Mouse (Mus musculus): ENCODE results near the gene Gnao1. TPM values are rescaled to one million over a fixed set of nuclear protein-coding genes. Genes with fewer than 3 reads are reported as not detected.

The Gnao1 gene
- total RNA-seq, 4 experiments from 2014 or later = 3.5 to 5.0 (median 4.5) TPM

GRCm38 (mm10) chr8:93984731-93985130, 175.0 kb downstream of the Gnao1 start:
- DNase-seq (ENCODE audit: low spot score in 2 of 2) = no peak

DNA sequence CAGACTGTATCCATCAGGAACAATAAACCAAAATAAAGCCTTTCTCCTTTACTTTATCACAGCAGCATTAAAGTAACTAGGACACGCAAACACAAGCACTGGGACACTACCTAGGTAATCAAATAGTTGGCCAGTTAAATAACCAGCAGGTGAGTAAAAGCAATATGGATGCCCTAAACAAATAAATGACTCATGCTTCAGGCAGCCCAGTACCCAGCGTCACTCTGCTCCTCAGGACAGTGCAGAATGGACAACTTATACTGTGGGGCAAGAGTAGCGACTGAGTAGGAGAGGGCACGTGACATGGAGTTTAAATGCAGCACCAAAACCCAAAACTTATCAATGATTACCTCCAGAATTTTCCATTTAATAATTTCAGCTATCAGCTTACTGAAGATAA, 180.0 kb downstream of the Gnao1 start:
- no peak for DNase-seq (ENCODE audit: low spot score in 2 of 2)

DNA sequence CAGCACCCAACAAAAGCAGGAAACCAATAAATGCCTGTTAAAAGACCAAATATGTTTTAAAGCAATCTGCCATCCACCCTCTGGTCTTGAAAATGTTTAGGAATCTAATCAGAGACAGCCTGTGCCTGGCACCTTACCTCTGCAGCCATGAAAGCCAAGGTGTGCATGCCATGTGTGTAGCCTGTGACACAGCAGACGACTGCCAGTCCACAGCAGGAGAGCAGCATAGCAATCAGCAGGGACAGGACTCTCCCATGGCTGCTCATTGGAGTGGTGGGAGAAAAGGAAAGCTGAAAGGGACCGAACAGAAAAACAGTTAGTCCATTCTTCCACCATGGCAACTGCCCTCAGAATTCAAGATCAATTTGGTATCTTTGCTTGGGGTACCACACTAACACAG, 189.2 kb downstream of the Gnao1 start:
- no peak for DNase-seq (ENCODE audit: low spot score in 2 of 2)

- DNase-seq (ENCODE audit: low spot score in 2 of 2) = no peak
Observed at GRCm38 (mm10) chr8:94004139-94004538, 194.4 kb downstream of the Gnao1 start.

GRCm38 (mm10) chr8:94009243-94009845, 199.6 kb downstream of the Gnao1 start:
- DNase-seq (ENCODE audit: low spot score in 2 of 2) = peak in 1 of 2 experiments; percentile 3

DNA sequence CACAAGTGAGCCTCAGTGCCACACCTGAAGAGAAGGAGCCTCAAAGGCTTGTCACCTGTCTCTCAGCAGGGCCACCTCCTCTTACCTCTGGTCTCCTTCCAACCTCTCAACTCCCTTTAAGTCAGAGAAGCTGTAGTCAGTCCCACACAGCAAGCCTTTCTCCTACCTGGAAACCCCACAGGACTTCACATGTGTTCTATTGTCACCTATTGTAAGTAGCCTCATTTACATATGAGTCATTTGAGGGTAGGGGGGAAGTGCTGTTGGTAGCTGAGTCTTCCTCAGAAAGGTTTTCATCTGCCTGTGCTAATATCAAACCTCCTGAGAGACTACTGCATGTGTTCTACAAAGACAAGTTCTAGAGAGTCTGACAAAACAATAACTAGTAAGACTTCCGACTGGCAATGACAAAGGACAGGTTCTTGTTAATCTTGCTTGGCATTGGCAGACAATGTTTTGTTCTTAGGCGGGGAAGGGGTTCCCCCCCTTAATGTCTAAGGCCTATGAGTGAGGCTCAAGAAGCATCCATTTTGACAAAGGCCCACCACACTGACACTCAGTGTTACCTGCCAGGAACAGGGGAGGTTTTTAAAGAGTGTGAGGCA, 200.4 kb downstream of the Gnao1 start:
- DNase-seq (ENCODE audit: low spot score in 2 of 2) = no peak

- DNase-seq (ENCODE audit: low spot score in 2 of 2) = no peak
Observed at GRCm38 (mm10) chr8:94011076-94012012, 201.6 kb downstream of the Gnao1 start.

- peak; percentile 36 to 49 for DNase-seq (ENCODE audit: low spot score in 2 of 2)
Observed at GRCm38 (mm10) chr8:94012013-94012951, 202.5 kb downstream of the Gnao1 start, which contains the start of gene Amfr. Gene Amfr (minus strand): TSS chr8:94012842.

- no peak for DNase-seq (ENCODE audit: low spot score in 2 of 2)
Observed at GRCm38 (mm10) chr8:94013026-94013612, 203.4 kb downstream of the Gnao1 start.

Small RNA genes within 50 kb of the gene (microRNA-seq; reads per million reads assigned to microRNA genes)
- not detected for gene Gm24159

Other genes starting within 250 kb of the Gnao1 start
- 100 to 1,000 TPM; 115 to 150 (median 130) TPM for gene Amfr, start 202.9 kb downstream of the Gnao1 start, total RNA-seq (2022)
- gene Nudt21, start 227.1 kb downstream of the Gnao1 start, total RNA-seq (2022) = 10 to 100 TPM in 2 of 4 experiments, 1 to 10 TPM in 2; 7.7 to 11.0 (median 9.8) TPM
- gene Ogfod1, start 227.2 kb downstream of the Gnao1 start, total RNA-seq (2022) = 10 to 100 TPM; 23.9 to 30.7 (median 27.2) TPM

Measured in gastrocnemius, adult 8-10 months (tissue).